Mouse (Mus musculus) C2C12 (cell line): ENCODE data around the gene Acvr1.

Source experiments
- CEBPB ChIP-seq: IDR thresholded peaks from one replicate; pipeline ENCODE4 v1.6.1; 2011; ENCODE audit warnings: low read depth, mild to moderate bottlenecking, control low read depth, moderate library complexity
- CTCF ChIP-seq: IDR thresholded peaks from one replicate; pipeline ENCODE4 v1.5.1; 2011; ENCODE audit not compliant: control insufficient read depth, insufficient read depth, insufficient read length
- FOSL1 ChIP-seq: IDR thresholded peaks from one replicate; pipeline ENCODE4 v1.8.0; 2011; ENCODE audit warnings: mild to moderate bottlenecking, low read length; ENCODE audit not compliant: poor library complexity, insufficient read depth, severe bottlenecking
- MAX ChIP-seq: IDR thresholded peaks from one replicate; pipeline ENCODE4 v1.6.1; 2011; ENCODE audit warnings: mild to moderate bottlenecking, control low read depth
- MYOD1 ChIP-seq: IDR thresholded peaks from one replicate; pipeline ENCODE4 v1.6.1; 2011; ENCODE audit warnings: low read depth; ENCODE audit not compliant: control insufficient read depth, insufficient read length
- MYOG ChIP-seq: IDR thresholded peaks from one replicate; pipeline ENCODE4 v1.6.1; 2011; ENCODE audit not compliant: control insufficient read depth, insufficient read length; ENCODE audit errors: extremely low read depth
- USF1 ChIP-seq: IDR thresholded peaks from one replicate; pipeline ENCODE4 v1.6.1; 2011; ENCODE audit warnings: low read depth, mild to moderate bottlenecking, control low read depth, moderate library complexity

GRCm38 (mm10) chr2:58458820-58459371, 108.1 kb downstream of the Acvr1 start:
- TF ChIP-seq CTCF (no peak), MAX (no peak), MYOD1 (no peak), MYOG (no peak), FOSL1 (no peak), USF1 (no peak), CEBPB (no peak)
